Mouse (Mus musculus): ENCODE measurements around the gene Sarnp. TPM values are rescaled to one million over a fixed set of nuclear protein-coding genes. Genes with fewer than 3 reads are reported as not detected.

Sarnp gene
- total and polyA plus RNA-seq, 2 experiments from 2014 or later, result 19.4 to 135 TPM

DNA sequence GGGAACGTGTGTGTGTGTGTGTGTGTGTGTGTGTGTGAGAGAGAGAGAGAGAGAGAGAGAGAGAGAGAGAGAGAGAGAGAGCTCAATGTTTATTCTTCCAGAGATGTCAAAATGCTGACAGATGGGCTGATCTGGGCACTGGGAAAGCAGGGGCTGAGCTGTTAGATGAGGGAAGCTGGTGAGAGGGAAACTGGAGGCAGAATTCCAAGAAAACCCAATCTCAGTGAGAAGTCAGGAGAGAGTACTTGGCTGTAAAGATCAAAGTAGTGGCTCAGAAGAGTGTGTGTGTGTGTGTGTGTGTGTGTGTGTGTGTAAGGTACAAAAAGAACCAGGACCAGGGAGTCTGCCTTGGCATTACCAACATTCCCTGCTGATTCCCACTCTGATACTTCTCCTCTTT lies 80.4 kb downstream of the Sarnp start:
- no peaks in the 10 kb centered on the region for H3K36me3 ChIP-seq (replicated peaks; ENCODE audit: control insufficient read depth, insufficient read depth, low read length)
- 21% methylated on average over 1 of the region's 1 CpGs for WGBS
- no peak overlapping the region for H3K4me2 ChIP-seq (ENCODE audit: low read depth, low read length)
- H3K4me1 ChIP-seq (ENCODE audit: control insufficient read depth, insufficient read depth), result 0 out of 2 replicates have a peak, but pooled peaks cover 7% of the 10 kb centered on the region
- DNase-seq (ENCODE audit: low spot score) (no peak), ATAC-seq (ENCODE audit: insufficient read depth, low read depth) (no peak)
- TF ChIP-seq EP300 (IDR thresholded peaks at IDR 0.05; ENCODE audit: low read depth) (no peak), CTCF (IDR thresholded peaks at IDR 0.05; ENCODE audit: low read depth) (no peak)
- H3K27me3 ChIP-seq (ENCODE audit: control insufficient read depth, insufficient read depth, low read length), result peaks cover 20% of the 10 kb centered on the region
- no peak overlapping the region for H3K4me3 ChIP-seq (ENCODE audit: low read depth, low read length)
- H3K9me3 ChIP-seq (replicated peaks; ENCODE audit: control insufficient read depth, low read length), result no peaks in the 10 kb centered on the region
- H3K27ac ChIP-seq (ENCODE audit: low read depth), result no peak overlapping the region
- no peak overlapping the region for H3K9ac ChIP-seq (replicated peaks; ENCODE audit: low read depth, low read length)

DNA sequence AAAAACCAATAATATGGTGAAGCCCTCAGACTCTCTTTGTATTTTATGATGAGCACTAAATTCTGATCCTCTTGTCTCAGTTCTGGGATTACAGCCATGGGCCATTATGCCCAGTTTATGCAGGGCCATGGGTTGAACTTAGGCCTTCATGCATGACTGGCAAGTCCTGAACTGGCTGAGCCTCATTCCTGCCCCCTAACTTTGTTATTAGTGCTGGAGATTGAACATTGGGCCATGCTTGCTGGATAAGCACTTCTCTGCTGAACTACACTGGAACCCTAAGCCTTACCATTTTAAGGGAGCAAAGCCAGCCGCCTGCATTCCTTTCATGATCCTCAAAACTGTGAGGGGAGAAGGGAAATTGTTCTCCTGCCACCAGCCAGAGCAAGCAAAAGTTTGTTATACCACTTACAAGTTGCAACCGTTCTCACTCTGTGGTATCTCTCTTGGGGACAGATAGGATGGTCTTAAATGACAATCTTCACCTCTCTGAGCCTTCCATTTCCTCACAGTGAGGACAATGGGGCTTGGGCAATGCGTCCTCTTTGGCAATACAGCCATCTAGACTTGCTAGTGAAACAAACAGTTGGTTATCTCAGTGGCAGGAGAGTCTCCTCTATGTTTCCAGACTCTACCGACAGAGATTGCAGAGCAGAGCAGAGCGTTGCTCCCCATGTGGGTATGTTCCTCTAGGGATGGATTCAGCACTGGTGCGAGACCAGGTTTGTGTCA lies 82.8 kb downstream of the Sarnp start:
- no peaks in the 10 kb centered on the region for H3K36me3 ChIP-seq (replicated peaks; ENCODE audit: control insufficient read depth, insufficient read depth, low read length)
- DNase-seq (ENCODE audit: low spot score) (no peak), ATAC-seq (ENCODE audit: insufficient read depth, low read depth) (no peak)
- no peak overlapping the region for H3K9ac ChIP-seq (replicated peaks; ENCODE audit: low read depth, low read length)
- H3K27me3 ChIP-seq (ENCODE audit: control insufficient read depth, insufficient read depth, low read length), result peaks cover 14% of the 10 kb centered on the region
- H3K9me3 ChIP-seq (replicated peaks; ENCODE audit: control insufficient read depth, low read length), result no peaks in the 10 kb centered on the region
- no peak overlapping the region for H3K4me3 ChIP-seq (ENCODE audit: low read depth, low read length)
- 58% methylated on average over 6 of the region's 6 CpGs for WGBS
- H3K4me1 ChIP-seq (ENCODE audit: control insufficient read depth, insufficient read depth), result 0 out of 2 replicates have a peak, but pooled peaks cover 4% of the 10 kb centered on the region
- H3K4me2 ChIP-seq (ENCODE audit: low read depth, low read length), result no peak overlapping the region
- no peak overlapping the region for H3K27ac ChIP-seq (ENCODE audit: low read depth)
- TF ChIP-seq EP300 (IDR thresholded peaks at IDR 0.05; ENCODE audit: low read depth) (no peak), CTCF (IDR thresholded peaks at IDR 0.05; ENCODE audit: low read depth) (no peak)

DNA sequence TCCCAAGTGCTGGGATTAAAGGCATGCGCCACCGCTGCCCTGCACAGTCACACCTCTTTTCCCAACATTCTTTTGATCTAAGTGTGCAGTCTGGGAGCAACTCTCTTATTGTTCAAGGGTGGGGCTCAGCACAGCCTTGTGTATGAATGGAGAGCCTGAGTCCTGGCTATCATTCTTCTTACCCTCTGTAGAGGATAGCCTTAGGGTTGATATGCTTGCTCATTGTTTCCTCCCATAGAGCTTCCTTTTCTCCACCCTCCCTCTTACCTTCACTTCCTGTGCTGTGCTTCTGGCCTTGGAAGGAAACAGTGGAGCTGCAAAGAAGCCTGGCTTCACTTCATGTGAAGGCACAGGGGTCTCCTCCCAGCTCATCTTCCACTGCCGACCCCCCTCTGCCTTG lies 83.6 kb downstream of the Sarnp start, which contains the start of gene Cd63:
Gene Cd63, plus strand, starts transcription at position 292 of the 400 bp plus-strand sequence.
- Histone ChIP-seq H3K36me3 (replicated peaks; ENCODE audit: control insufficient read depth, insufficient read depth, low read length) (no peaks in the 10 kb centered on the region), H3K27me3 (ENCODE audit: control insufficient read depth, insufficient read depth, low read length) (peaks cover 14% of the 10 kb centered on the region), H3K4me1 (ENCODE audit: control insufficient read depth, insufficient read depth) (no peaks in the 10 kb centered on the region), H3K9me3 (replicated peaks; ENCODE audit: control insufficient read depth, low read length) (no peaks in the 10 kb centered on the region), H3K27ac (ENCODE audit: low read depth) (no peak within 1 kb of the TSS), H3K9ac (replicated peaks; ENCODE audit: low read depth, low read length) (no peak within 1 kb of the TSS), H3K4me2 (ENCODE audit: low read depth, low read length) (no peak within 1 kb of the TSS), H3K4me3 (ENCODE audit: low read depth, low read length) (no peak within 1 kb of the TSS)
- TF ChIP-seq EP300 (IDR thresholded peaks at IDR 0.05; ENCODE audit: low read depth), result no peak
- TF ChIP-seq CTCF (IDR thresholded peaks at IDR 0.05; ENCODE audit: low read depth), result no peak
- WGBS, result 71% methylated on average over 3 of the region's 3 CpGs
- DNase-seq (ENCODE audit: low spot score) (no peak), ATAC-seq (ENCODE audit: insufficient read depth, low read depth) (no peak)

DNA sequence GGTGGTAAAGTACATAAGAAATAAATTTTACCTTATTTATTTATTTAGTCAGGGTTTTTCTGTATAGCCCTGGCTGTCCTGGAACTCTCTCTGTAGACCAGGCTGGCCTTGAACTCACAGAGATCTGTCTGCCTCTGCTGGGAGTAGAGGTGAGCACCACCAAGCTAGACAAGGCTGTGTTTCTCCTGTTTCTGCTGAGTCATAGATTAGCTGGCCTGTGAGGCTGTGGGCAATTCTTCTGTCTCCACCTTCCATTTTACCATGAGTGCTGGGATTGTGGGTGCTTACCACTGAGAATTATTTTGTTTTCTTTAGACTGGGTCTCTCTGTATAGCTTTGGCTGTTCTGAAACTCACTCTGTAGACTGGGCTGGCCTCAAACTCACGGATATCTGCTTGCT lies 84.3 kb downstream of the Sarnp start:
- H3K9me3 ChIP-seq (replicated peaks; ENCODE audit: control insufficient read depth, low read length), result no peaks in the 10 kb centered on the region

DNA sequence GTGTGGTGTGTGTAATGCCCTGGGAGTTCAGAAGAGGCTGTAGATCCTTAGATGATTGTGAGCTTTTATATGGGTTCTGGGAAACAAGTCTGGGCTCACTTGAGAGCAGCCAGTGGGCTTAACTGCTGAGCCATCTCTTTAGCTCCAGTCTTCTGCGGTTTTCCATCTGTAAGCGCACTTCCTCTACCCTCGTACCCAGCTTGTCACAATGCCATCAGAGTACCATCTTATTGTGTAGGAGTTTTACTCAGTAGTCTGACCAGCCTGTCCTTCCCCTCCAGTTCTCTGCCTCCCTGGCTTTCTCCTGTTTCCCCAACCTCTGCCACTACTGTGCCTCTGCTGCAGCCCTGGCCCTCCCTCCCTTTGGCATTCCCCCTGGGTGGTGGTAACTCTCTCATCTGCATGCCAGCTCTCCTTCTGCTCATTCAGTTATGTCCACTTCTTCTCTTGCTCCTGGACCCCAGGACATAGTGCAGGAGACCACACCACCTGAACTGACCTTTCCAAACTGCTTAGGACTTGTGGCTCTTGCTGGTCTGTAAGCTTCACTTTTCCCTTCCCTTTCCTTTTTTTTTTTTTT lies 85.4 kb downstream of the Sarnp start:
- Histone ChIP-seq H3K9ac (replicated peaks; ENCODE audit: low read depth, low read length) (no peak overlapping the region), H3K4me1 (ENCODE audit: control insufficient read depth, insufficient read depth) (no peaks in the 10 kb centered on the region), H3K27ac (ENCODE audit: low read depth) (no peak overlapping the region), H3K27me3 (ENCODE audit: control insufficient read depth, insufficient read depth, low read length) (0 out of 2 replicates have a peak, but pooled peaks cover 3% of the 10 kb centered on the region), H3K36me3 (replicated peaks; ENCODE audit: control insufficient read depth, insufficient read depth, low read length) (no peaks in the 10 kb centered on the region), H3K4me3 (ENCODE audit: low read depth, low read length) (no peak overlapping the region), H3K4me2 (ENCODE audit: low read depth, low read length) (no peak overlapping the region), H3K9me3 (replicated peaks; ENCODE audit: control insufficient read depth, low read length) (no peaks in the 10 kb centered on the region)
- no peak for DNase-seq (ENCODE audit: low spot score)
- no peak for ATAC-seq (ENCODE audit: insufficient read depth, low read depth)
- WGBS, result 82% methylated on average over 3 of the region's 3 CpGs
- TF ChIP-seq CTCF (IDR thresholded peaks at IDR 0.05; ENCODE audit: low read depth), result no peak
- TF ChIP-seq EP300 (IDR thresholded peaks at IDR 0.05; ENCODE audit: low read depth), result no peak

More for the DNA sequence above, 84.3 kb downstream of the Sarnp start:
- no peak for ATAC-seq (ENCODE audit: insufficient read depth, low read depth)
- WGBS, result 66% methylated on average over 1 of the region's 1 CpGs
- H3K4me2 ChIP-seq (ENCODE audit: low read depth, low read length), result no peak overlapping the region
- H3K27me3 ChIP-seq (ENCODE audit: control insufficient read depth, insufficient read depth, low read length), result peaks cover 10% of the 10 kb centered on the region
- DNase-seq (ENCODE audit: low spot score), result no peak
- H3K4me3 ChIP-seq (ENCODE audit: low read depth, low read length), result no peak overlapping the region
- TF ChIP-seq EP300 (IDR thresholded peaks at IDR 0.05; ENCODE audit: low read depth) (no peak), CTCF (IDR thresholded peaks at IDR 0.05; ENCODE audit: low read depth) (no peak)
- H3K27ac ChIP-seq (ENCODE audit: low read depth), result no peak overlapping the region
- no peaks in the 10 kb centered on the region for H3K4me1 ChIP-seq (ENCODE audit: control insufficient read depth, insufficient read depth)
- H3K36me3 ChIP-seq (replicated peaks; ENCODE audit: control insufficient read depth, insufficient read depth, low read length), result no peaks in the 10 kb centered on the region
- no peak overlapping the region for H3K9ac ChIP-seq (replicated peaks; ENCODE audit: low read depth, low read length)

All from heart, postnatal 0 days (tissue).